Mouse (Mus musculus) limb, embryonic 10.5 days (tissue): ENCODE measurements around the gene Cog5. TPM values are rescaled to one million over a fixed set of nuclear protein-coding genes. Genes with fewer than 3 reads are reported as not detected.

ENCODE experiments used
- DNase-seq: peaks from one replicate; pipeline ENCODE4 v3.0.0-alpha.2; 2017; ENCODE audit warnings: low spot score
- H3K27ac ChIP-seq: fragments of 300-500 bp; sonication (generic); 2 replicates; pipeline ENCODE4 v1.5.1; 2016; ENCODE audit warnings: mild to moderate bottlenecking
- H3K27me3 ChIP-seq: fragments of 300-500 bp; sonication (generic); 2 replicates; pipeline ENCODE4 v1.6.1; 2016; ENCODE audit warnings: low read depth, mild to moderate bottlenecking; ENCODE audit not compliant: poor library complexity, severe bottlenecking
- H3K36me3 ChIP-seq: fragments of 300-500 bp; sonication (generic); 2 replicates; pipeline ENCODE4 v1.6.1; 2016; ENCODE audit warnings: mild to moderate bottlenecking, moderate library complexity
- H3K4me1 ChIP-seq: fragments of 300-500 bp; sonication (generic); 2 replicates; pipeline ENCODE4 v1.6.1; 2016
- H3K4me3 ChIP-seq: fragments of 300-500 bp; sonication (generic); 2 replicates; pipeline ENCODE4 v1.5.1; 2016; ENCODE audit warnings: mild to moderate bottlenecking, moderate library complexity
- H3K9me3 ChIP-seq: fragments of 300-500 bp; sonication (generic); replicated peaks from 2 replicates; pipeline ENCODE4 v1.6.1; 2016; ENCODE audit warnings: mild to moderate bottlenecking
- WGBS: fragments of 180-500 bp; shearing (Covaris S2); methylation state at CpG from one replicate; pipeline ENCODE4 v1.1.7; 2016; 5-methylcytosine and 5-hydroxymethylcytosine counted together
- polyA plus RNA-seq: library from polyadenylated mRNA; unstranded; fragments of >200 nt; fragmentation: Nextera tagmentation; extraction: Ambion mirVana; gene quantifications from 2 replicates; pipeline ENCODE4 v1.2.1, GENCODE M21; 2016

Cog5 gene
- polyA plus RNA-seq, 1 experiment from 2014 or later: 29.7 TPM

DNA sequence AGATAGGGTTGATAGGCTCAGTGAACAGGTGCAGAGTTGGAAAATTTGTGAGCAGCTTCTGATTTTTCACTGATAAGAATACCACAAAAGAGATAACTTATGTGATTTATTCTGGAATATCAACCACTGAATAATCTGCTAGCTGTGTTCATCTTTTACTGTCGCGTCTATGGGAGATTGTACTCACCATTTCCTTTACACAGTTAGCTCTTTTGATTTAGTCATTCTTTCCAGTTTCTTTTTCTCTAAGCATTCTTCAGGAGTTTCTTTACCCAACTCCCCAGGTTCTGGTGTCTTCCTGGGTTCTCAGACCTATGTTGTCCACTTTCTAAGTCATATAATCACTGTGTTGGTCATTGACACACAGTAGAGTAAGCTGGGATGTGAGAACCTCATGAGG is 2.2 kb downstream of the Cog5 start:
- H3K9me3 ChIP-seq: no peaks in the 10 kb centered on the region
- peaks cover 14% of the 10 kb centered on the region for H3K4me1 ChIP-seq
- H3K27ac ChIP-seq: no peak overlapping the region
- WGBS: 93% methylated on average over 2 of the region's 2 CpGs
- no peak for DNase-seq
- H3K4me3 ChIP-seq: no peak overlapping the region
- H3K27me3 ChIP-seq: no peaks in the 10 kb centered on the region
- peaks cover 4% of the 10 kb centered on the region for H3K36me3 ChIP-seq

- Histone ChIP-seq H3K4me3 (no peak overlapping the region), H3K9me3 (no peaks in the 10 kb centered on the region), H3K4me1 (no peaks in the 10 kb centered on the region), H3K27me3 (no peaks in the 10 kb centered on the region), H3K36me3 (peaks cover 67% of the 10 kb centered on the region), H3K27ac (no peak overlapping the region)
- 83% methylated on average over 6 of the region's 6 CpGs for WGBS
- DNase-seq: no peak
Observed at GRCm38 (mm10) chr12:31665999-31666398, 11.3 kb downstream of the Cog5 start.

DNA sequence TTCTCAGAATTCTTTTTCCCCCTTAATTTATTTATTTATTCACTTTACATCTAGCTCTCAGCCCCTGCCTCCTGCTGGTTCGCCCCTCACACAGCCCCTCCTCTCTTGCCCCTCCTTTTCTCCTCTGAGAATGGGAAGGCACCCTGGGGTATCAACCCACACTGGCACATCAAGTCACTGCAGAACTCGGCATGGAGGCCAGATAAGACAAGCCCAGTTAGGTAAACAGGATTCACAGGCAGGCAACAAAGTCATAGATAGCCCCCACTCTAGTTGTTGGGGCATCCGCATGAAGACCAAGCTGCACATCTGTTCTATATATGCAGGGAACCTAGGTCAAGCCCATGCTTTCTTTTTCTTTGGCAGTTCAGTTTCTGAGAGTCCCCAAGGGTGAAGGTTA is 12.5 kb downstream of the Cog5 start:
- DNase-seq: no peak
- H3K4me3 ChIP-seq: no peak overlapping the region

GRCm38 (mm10) chr12:31686679-31687078 is 32.0 kb downstream of the Cog5 start:
- Histone ChIP-seq H3K36me3 (peaks cover 6% of the 10 kb centered on the region), H3K4me3 (no peak overlapping the region), H3K4me1 (no peaks in the 10 kb centered on the region), H3K27ac (no peak overlapping the region), H3K27me3 (no peaks in the 10 kb centered on the region), H3K9me3 (no peaks in the 10 kb centered on the region)
- WGBS: 96% methylated on average over 3 of the region's 3 CpGs
- DNase-seq: no peak

More for the DNA sequence above, 12.5 kb downstream of the Cog5 start:
- Histone ChIP-seq H3K36me3 (peaks cover 70% of the 10 kb centered on the region), H3K27ac (no peak overlapping the region), H3K4me1 (no peaks in the 10 kb centered on the region), H3K9me3 (no peaks in the 10 kb centered on the region), H3K27me3 (no peaks in the 10 kb centered on the region)
- WGBS: 78% methylated on average over 3 of the region's 3 CpGs

GRCm38 (mm10) chr12:31693278-31693677 is 38.6 kb downstream of the Cog5 start:
- peaks cover 2% of the 10 kb centered on the region; the same call in 1 of the 2 replicates for H3K9me3 ChIP-seq
- H3K27me3 ChIP-seq: no peaks in the 10 kb centered on the region
- H3K4me1 ChIP-seq: no peaks in the 10 kb centered on the region
- no peak overlapping the region for H3K27ac ChIP-seq
- H3K4me3 ChIP-seq: no peak overlapping the region
- WGBS: 90% methylated on average over 1 of the region's 1 CpGs
- peaks cover 17% of the 10 kb centered on the region for H3K36me3 ChIP-seq
- DNase-seq: no peak

DNA sequence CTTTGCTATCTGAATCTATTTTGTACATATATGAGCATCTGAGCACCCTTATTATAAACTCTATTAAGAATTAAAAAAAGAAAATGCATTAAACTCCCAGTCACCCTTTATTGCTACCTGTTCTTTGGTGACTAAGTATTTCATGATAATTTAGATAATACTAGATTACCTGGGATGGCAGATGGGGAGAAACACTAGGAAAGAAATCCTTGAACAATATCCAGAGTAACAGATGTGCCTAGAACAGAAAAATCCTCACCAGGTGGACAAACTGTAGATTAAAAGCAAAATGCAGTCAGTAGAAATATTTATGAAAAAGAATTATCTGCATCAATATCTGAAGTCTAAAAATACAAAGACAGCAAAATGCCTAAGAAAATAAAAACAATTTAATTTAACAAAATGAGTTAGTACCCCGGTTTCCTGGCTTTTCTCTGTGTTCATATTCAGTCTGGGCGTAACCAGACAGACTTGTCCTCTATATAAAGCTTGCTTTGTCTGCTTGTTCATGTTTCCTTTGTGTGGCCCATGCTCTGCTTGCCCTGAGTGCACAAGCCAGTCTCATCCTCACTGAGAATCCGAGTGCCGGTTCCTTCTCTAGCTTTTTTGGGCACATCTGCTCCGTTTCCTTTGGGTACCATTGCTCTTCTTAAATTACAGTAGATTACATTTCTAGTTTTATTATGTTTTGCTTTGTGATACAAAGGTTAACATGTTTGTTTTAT is 46.1 kb downstream of the Cog5 start:
- no peak overlapping the region for H3K4me3 ChIP-seq
- DNase-seq: no peak
- no peak overlapping the region for H3K27ac ChIP-seq
- no peaks in the 10 kb centered on the region for H3K27me3 ChIP-seq
- H3K9me3 ChIP-seq: peaks cover 2% of the 10 kb centered on the region; the same call in 1 of the 2 replicates
- 81% methylated on average over 5 of the region's 5 CpGs for WGBS
- no peaks in the 10 kb centered on the region for H3K4me1 ChIP-seq
- peaks cover 19% of the 10 kb centered on the region for H3K36me3 ChIP-seq

GRCm38 (mm10) chr12:31701411-31701810 is 46.7 kb downstream of the Cog5 start:
- Histone ChIP-seq H3K27me3 (no peaks in the 10 kb centered on the region), H3K9me3 (peaks cover 2% of the 10 kb centered on the region; the same call in 1 of the 2 replicates), H3K27ac (no peak overlapping the region), H3K36me3 (peaks cover 19% of the 10 kb centered on the region), H3K4me3 (no peak overlapping the region), H3K4me1 (no peaks in the 10 kb centered on the region)
- DNase-seq: no peak
- 77% methylated on average over 5 of the region's 5 CpGs for WGBS

GRCm38 (mm10) chr12:31703904-31704303 is 49.2 kb downstream of the Cog5 start:
- no peaks in the 10 kb centered on the region for H3K4me1 ChIP-seq
- no peaks in the 10 kb centered on the region for H3K27me3 ChIP-seq
- no peaks in the 10 kb centered on the region for H3K9me3 ChIP-seq
- no peak overlapping the region for H3K27ac ChIP-seq
- H3K36me3 ChIP-seq: no peaks in the 10 kb centered on the region
- no peak for DNase-seq
- H3K4me3 ChIP-seq: no peak overlapping the region
- WGBS: 80% methylated on average over 6 of the region's 6 CpGs

DNA sequence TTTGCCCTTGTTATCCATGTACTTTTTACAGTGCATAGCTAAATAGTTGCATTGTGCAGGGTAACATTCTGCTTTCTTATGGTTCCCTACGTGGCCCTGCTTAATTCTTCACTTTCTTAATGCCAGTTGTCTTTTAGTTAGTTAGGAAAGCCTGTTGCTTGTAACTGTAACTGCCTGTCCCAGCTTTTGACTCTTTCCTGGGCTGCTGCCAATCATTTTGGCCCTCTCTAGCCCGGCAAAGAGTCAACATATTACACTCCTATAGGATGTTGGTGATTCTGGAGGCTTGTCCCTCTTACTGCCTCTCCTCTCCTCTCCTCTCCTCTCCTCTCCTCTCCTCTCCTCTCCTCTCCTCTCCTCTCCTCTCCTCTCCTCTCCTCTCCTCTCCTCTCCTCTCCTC is 51.5 kb downstream of the Cog5 start:
- Histone ChIP-seq H3K9me3 (no peaks in the 10 kb centered on the region), H3K4me1 (no peaks in the 10 kb centered on the region), H3K4me3 (no peak overlapping the region), H3K27me3 (no peaks in the 10 kb centered on the region), H3K36me3 (no peaks in the 10 kb centered on the region), H3K27ac (no peak overlapping the region)
- WGBS: 67% methylated on average over 2 of the region's 2 CpGs
- DNase-seq: no peak

- WGBS: 67% methylated on average over 1 of the region's 1 CpGs
- no peak for DNase-seq
- Histone ChIP-seq H3K9me3 (no peaks in the 10 kb centered on the region), H3K27me3 (no peaks in the 10 kb centered on the region), H3K4me3 (no peak overlapping the region), H3K4me1 (no peaks in the 10 kb centered on the region), H3K27ac (no peak overlapping the region), H3K36me3 (no peaks in the 10 kb centered on the region)
Observed at GRCm38 (mm10) chr12:31707531-31707930, 52.9 kb downstream of the Cog5 start.

DNA sequence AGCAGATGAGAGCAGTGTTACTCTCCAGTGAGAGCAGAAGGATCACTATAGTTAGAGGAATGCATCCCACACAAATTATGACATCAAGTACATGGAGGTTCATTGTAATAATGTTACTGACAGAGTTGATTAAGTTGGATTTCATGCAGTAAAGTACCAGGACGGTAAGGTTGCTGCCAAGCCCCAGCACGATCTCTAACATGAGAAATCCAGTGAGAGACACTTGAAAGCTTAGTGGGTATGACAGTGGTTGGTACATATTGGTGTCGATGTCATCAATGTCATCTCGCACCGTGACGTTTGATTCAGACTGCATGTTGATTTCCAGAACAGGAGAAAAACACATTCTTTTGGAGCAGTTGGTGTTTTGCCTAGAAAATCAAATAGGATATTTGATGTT is 55.0 kb downstream of the Cog5 start:
- no peak overlapping the region for H3K4me3 ChIP-seq
- 93% methylated on average over 6 of the region's 6 CpGs for WGBS
- peaks cover 6% of the 10 kb centered on the region for H3K4me1 ChIP-seq
- DNase-seq: no peak
- H3K27ac ChIP-seq: no peak overlapping the region
- no peaks in the 10 kb centered on the region for H3K9me3 ChIP-seq
- no peaks in the 10 kb centered on the region for H3K36me3 ChIP-seq
- H3K27me3 ChIP-seq: no peaks in the 10 kb centered on the region

DNA sequence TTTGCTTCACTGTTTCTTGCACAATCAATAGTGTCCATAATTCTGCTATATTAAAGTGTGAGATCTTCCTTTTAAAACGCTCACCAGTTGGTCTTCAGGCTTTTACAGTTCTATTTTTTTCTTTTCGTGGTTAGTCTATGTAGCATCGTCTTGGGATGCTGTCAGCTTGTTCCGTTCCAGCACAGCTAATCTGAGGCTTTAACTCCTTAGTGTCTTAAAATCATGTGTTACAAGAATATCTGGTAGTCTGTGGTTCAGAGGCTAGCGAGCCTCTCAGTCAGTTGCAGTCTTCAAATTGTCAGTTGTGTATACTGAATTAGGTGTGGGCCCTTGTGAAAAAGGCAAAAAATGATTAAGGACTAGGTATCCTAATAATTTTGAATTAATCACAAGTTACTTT is 57.6 kb downstream of the Cog5 start:
- no peak for DNase-seq
- 75% methylated on average over 5 of the region's 5 CpGs for WGBS
- peaks cover 6% of the 10 kb centered on the region for H3K4me1 ChIP-seq
- no peaks in the 10 kb centered on the region for H3K9me3 ChIP-seq
- H3K27me3 ChIP-seq: no peaks in the 10 kb centered on the region
- H3K36me3 ChIP-seq: no peaks in the 10 kb centered on the region
- H3K4me3 ChIP-seq: no peak overlapping the region
- H3K27ac ChIP-seq: no peak overlapping the region

GRCm38 (mm10) chr12:31712727-31713126 is 58.1 kb downstream of the Cog5 start:
- 90% methylated on average over 4 of the region's 4 CpGs for WGBS
- H3K36me3 ChIP-seq: no peaks in the 10 kb centered on the region

DNA sequence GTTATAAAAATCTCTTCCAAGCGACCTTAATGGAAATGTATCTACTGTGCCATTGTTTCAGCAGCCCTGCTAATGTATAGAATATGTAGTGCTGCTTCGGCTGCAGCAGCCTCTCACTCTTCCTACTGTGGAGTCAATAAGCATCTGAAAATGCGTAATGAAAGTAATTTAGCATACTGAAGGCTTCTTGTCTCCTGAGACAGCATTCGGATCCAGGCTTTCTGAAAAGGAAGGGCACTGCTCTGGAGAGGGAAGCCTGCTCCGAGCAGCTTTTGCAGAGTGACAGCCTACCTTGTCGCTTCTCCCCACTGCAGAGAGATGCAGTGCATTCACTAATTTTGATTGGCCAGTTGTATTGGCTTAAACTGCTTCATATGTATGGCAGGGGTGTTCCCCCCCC is 58.9 kb downstream of the Cog5 start, which contains the start of gene Gpr22:
Gene Gpr22 (minus strand): TSS at position 348 of the 400 bp plus-strand sequence.
- Histone ChIP-seq H3K4me3 (no peak within 1 kb of the TSS), H3K27ac (no peak within 1 kb of the TSS), H3K4me1 (peaks cover 6% of the 10 kb centered on the region), H3K27me3 (no peaks in the 10 kb centered on the region), H3K9me3 (no peaks in the 10 kb centered on the region), H3K36me3 (no peaks in the 10 kb centered on the region)
- WGBS: 41% methylated on average over 6 of the region's 6 CpGs
- DNase-seq: no peak

More at GRCm38 (mm10) chr12:31712727-31713126, 58.1 kb downstream of the Cog5 start:
- H3K9me3 ChIP-seq: no peaks in the 10 kb centered on the region
- no peak overlapping the region for H3K4me3 ChIP-seq
- H3K4me1 ChIP-seq: peaks cover 6% of the 10 kb centered on the region
- H3K27ac ChIP-seq: no peak overlapping the region
- no peak for DNase-seq
- H3K27me3 ChIP-seq: no peaks in the 10 kb centered on the region
